Mouse (Mus musculus): ENCODE measurements around the gene Camk2n1. TPM values are rescaled to one million over a fixed set of nuclear protein-coding genes. Genes with fewer than 3 reads are reported as not detected.

Camk2n1 gene
- polyA plus RNA-seq, 1 experiment, result 3.4 TPM

GRCm38 (mm10) chr4:138434347-138435316 is 19.5 kb upstream of the Camk2n1 start, which contains the start of gene Mul1:
TSS of gene Mul1 (plus strand) at chr4:138434671.
- TF ChIP-seq CTCF (IDR thresholded peaks at IDR 0.05; ENCODE audit: control insufficient read depth, insufficient read depth, low read length) (no peak), POLR2A (IDR thresholded peaks at IDR 0.05; ENCODE audit: borderline replicate concordance, control insufficient read depth, low read depth, low read length) (peak; percentile 78; the same call in 1 of the 2 replicates)
- H3K4me1 ChIP-seq (ENCODE audit: control insufficient read depth, insufficient read depth, low read length), result no peaks in the 10 kb centered on the region; the same call in 1 of the 2 replicates
- peak within 1 kb of the TSS; percentile 93 for H3K4me3 ChIP-seq (replicated peaks; ENCODE audit: control insufficient read depth, low read depth, low read length)
- WGBS, result under 1% methylated on average over 64 of the region's 64 CpGs
- peak within 1 kb of the TSS; percentile 37 for H3K27ac ChIP-seq (ENCODE audit: control insufficient read depth, insufficient read depth, low read depth, low read length, poor library complexity)

GRCm38 (mm10) chr4:138440062-138440461 is 14.1 kb upstream of the Camk2n1 start:
- H3K4me3 ChIP-seq (replicated peaks; ENCODE audit: control insufficient read depth, low read depth, low read length), result no peak overlapping the region
- 50% methylated on average over 3 of the region's 3 CpGs for WGBS
- H3K27ac ChIP-seq (ENCODE audit: control insufficient read depth, insufficient read depth, low read depth, low read length, poor library complexity), result no peak overlapping the region
- no peak for TF ChIP-seq CTCF (IDR thresholded peaks at IDR 0.05; ENCODE audit: control insufficient read depth, insufficient read depth, low read length)
- TF ChIP-seq POLR2A (IDR thresholded peaks at IDR 0.05; ENCODE audit: borderline replicate concordance, control insufficient read depth, low read depth, low read length), result no peak
- H3K4me1 ChIP-seq (ENCODE audit: control insufficient read depth, insufficient read depth, low read length), result no peaks in the 10 kb centered on the region

DNA sequence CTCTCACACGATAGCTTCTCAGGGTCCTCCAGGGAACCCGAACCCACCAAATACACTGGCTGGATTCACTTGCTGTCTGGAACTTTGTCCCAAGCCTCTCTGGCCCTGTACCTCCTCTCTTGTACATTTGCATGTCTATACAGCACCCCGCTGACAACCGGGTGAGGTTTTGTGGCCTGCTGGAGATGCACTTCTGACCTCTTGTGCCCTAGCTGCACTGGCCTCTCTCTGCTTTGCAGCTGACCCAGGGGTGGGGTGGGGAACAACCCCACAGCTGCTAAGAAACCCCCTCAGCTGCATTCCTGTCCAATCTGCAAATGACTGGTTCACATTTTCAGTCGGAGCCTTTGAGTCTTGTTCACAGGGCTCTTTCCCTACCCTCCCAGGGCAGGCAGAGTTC is 9.2 kb upstream of the Camk2n1 start:
- Histone ChIP-seq H3K27ac (ENCODE audit: control insufficient read depth, insufficient read depth, low read depth, low read length, poor library complexity) (no peak overlapping the region), H3K4me3 (replicated peaks; ENCODE audit: control insufficient read depth, low read depth, low read length) (no peak overlapping the region), H3K4me1 (ENCODE audit: control insufficient read depth, insufficient read depth, low read length) (no peaks in the 10 kb centered on the region)
- WGBS, result 38% methylated on average over 5 of the region's 5 CpGs
- TF ChIP-seq POLR2A (IDR thresholded peaks at IDR 0.05; ENCODE audit: borderline replicate concordance, control insufficient read depth, low read depth, low read length) (no peak), CTCF (IDR thresholded peaks at IDR 0.05; ENCODE audit: control insufficient read depth, insufficient read depth, low read length) (no peak)

DNA sequence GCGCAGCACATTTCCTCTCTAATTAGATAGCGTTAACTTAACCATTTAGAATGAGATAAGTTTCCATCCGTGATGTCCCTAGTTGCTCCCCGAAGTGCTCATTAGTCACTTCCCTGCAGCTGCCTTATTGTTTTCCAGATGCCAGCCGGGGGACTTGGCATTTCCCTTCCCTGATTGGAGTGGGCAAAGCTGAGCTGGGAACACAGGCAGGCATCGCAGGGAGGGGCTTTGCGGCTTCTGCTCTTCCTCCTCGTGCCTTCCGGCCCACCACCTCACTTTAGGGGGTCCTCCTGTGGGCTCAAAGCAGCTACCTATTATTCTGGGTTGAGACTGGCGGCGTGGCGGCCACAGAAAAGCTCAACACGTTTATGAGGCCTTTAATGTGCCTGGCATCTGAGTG is 7.1 kb upstream of the Camk2n1 start:
- H3K4me1 ChIP-seq (ENCODE audit: control insufficient read depth, insufficient read depth, low read length), result no peaks in the 10 kb centered on the region
- 17% methylated on average over 13 of the region's 13 CpGs for WGBS
- H3K4me3 ChIP-seq (replicated peaks; ENCODE audit: control insufficient read depth, low read depth, low read length), result no peak overlapping the region
- TF ChIP-seq POLR2A (IDR thresholded peaks at IDR 0.05; ENCODE audit: borderline replicate concordance, control insufficient read depth, low read depth, low read length), result no peak
- no peak for TF ChIP-seq CTCF (IDR thresholded peaks at IDR 0.05; ENCODE audit: control insufficient read depth, insufficient read depth, low read length)
- no peak overlapping the region for H3K27ac ChIP-seq (ENCODE audit: control insufficient read depth, insufficient read depth, low read depth, low read length, poor library complexity)

DNA sequence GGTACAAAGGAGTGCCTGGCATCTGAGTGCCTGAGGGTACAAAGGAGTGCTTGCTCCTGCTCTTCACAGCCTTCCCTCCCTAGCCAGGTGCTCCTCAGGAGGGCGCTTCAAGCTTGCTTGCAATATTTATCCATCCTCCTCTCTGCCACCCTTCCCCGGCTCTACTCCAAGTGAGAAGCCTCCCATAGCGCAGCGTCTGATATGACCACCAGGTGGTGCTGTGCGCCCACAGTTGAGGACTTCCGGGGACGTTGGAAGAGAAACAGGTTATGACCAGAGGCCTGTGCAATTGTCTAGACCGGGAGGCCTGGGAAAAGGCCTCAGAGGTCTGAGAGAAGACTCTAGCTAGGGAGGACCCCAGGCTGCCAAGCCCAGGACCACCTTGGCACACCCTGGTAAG is 6.7 kb upstream of the Camk2n1 start:
- no peak overlapping the region for H3K4me3 ChIP-seq (replicated peaks; ENCODE audit: control insufficient read depth, low read depth, low read length)
- H3K27ac ChIP-seq (ENCODE audit: control insufficient read depth, insufficient read depth, low read depth, low read length, poor library complexity), result no peak overlapping the region
- TF ChIP-seq POLR2A (IDR thresholded peaks at IDR 0.05; ENCODE audit: borderline replicate concordance, control insufficient read depth, low read depth, low read length), result no peak
- TF ChIP-seq CTCF (IDR thresholded peaks at IDR 0.05; ENCODE audit: control insufficient read depth, insufficient read depth, low read length), result peak; percentile 94
- no peaks in the 10 kb centered on the region for H3K4me1 ChIP-seq (ENCODE audit: control insufficient read depth, insufficient read depth, low read length)
- WGBS, result under 1% methylated on average over 8 of the region's 8 CpGs

DNA sequence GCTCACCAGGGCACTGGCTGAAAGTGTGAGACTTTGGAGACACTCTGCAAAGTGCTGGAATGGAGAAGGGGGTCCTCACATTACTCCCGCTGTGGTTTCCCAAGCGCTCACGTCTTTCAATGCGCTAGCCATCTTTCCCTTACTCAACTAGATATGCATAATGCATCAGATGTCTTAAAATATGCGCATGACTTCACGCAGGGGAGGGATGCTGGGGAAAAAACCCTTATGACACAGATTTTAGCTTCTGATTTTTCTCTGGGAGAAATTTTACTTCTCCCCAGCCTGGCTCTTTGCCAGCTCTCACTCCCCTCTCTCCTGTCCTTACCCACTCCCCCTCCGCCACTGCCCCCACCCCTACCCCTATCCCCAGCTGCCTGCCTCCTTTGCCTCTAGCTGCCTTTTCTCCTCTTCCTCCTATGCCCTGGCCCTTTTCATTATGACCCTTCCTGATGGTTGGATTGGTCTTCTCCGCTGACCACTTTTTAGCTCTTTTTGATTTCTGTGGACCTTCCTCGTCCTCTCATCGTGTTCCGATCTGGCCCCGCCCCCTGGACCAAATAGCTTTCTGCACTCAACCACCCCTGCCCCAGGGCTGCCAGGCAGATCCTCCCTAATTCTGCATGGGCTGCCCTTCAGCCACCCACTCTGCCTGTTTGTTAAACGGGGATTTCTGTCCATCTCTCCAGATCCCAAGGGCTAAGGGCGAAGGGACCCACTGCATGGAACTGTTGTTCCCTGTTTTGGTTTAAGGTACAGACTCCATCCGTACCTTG is 6.1 kb upstream of the Camk2n1 start:
- Histone ChIP-seq H3K4me1 (ENCODE audit: control insufficient read depth, insufficient read depth, low read length) (no peaks in the 10 kb centered on the region), H3K4me3 (replicated peaks; ENCODE audit: control insufficient read depth, low read depth, low read length) (no peak overlapping the region), H3K27ac (ENCODE audit: control insufficient read depth, insufficient read depth, low read depth, low read length, poor library complexity) (no peak overlapping the region)
- TF ChIP-seq POLR2A (IDR thresholded peaks at IDR 0.05; ENCODE audit: borderline replicate concordance, control insufficient read depth, low read depth, low read length) (no peak), CTCF (IDR thresholded peaks at IDR 0.05; ENCODE audit: control insufficient read depth, insufficient read depth, low read length) (no peak)
- WGBS, result 47% methylated on average over 15 of the region's 15 CpGs

- Histone ChIP-seq H3K4me3 (replicated peaks; ENCODE audit: control insufficient read depth, low read depth, low read length) (no peak overlapping the region), H3K4me1 (ENCODE audit: control insufficient read depth, insufficient read depth, low read length) (no peaks in the 10 kb centered on the region), H3K27ac (ENCODE audit: control insufficient read depth, insufficient read depth, low read depth, low read length, poor library complexity) (no peak overlapping the region)
- TF ChIP-seq CTCF (IDR thresholded peaks at IDR 0.05; ENCODE audit: control insufficient read depth, insufficient read depth, low read length), result no peak
- no peak for TF ChIP-seq POLR2A (IDR thresholded peaks at IDR 0.05; ENCODE audit: borderline replicate concordance, control insufficient read depth, low read depth, low read length)
- 63% methylated on average over 7 of the region's 7 CpGs for WGBS
These were observed 5.1 kb upstream of the Camk2n1 start for GRCm38 (mm10) chr4:138448872-138449615.
